Mouse (Mus musculus) liver, postnatal 0 days (tissue): ENCODE measurements around the gene Hnrnpu. TPM values are rescaled to one million over a fixed set of nuclear protein-coding genes. Genes with fewer than 3 reads are reported as not detected.
A peak's percentile ranks its signal among the peaks of the same experiment; 100 is the strongest.

ENCODE experiments used
- ATAC-seq: fragments of 200-750 bp; cut with Nextera tagmentation; 2 replicates; pipeline ENCODE4 v1.8.0; 2017; ENCODE audit warnings: mild to moderate bottlenecking, moderate library complexity
- DNase-seq: peaks from one replicate; pipeline ENCODE4 v3.0.0-alpha.2; 2016
- H3K27ac ChIP-seq: fragments of 300-500 bp; sonication (generic); 2 replicates; pipeline ENCODE4 v1.5.1; 2014; ENCODE audit warnings: antibody characterized with exemption, moderate library complexity, mild to moderate bottlenecking, low read depth
- H3K27me3 ChIP-seq: fragments of 300-500 bp; sonication (generic); 2 replicates; pipeline ENCODE4 v1.6.1; 2014; ENCODE audit warnings: low read length, control low read depth, mixed read lengths; ENCODE audit not compliant: insufficient read depth
- H3K36me3 ChIP-seq: fragments of 300-500 bp; sonication (generic); replicated peaks from 2 replicates; pipeline ENCODE4 v1.6.1; 2014; ENCODE audit warnings: mild to moderate bottlenecking, control low read depth, low read length, moderate library complexity, mixed read lengths; ENCODE audit not compliant: insufficient read depth
- H3K4me1 ChIP-seq: fragments of 300-500 bp; sonication (generic); 2 replicates; pipeline ENCODE4 v1.6.1; 2014; ENCODE audit warnings: antibody characterized with exemption, mild to moderate bottlenecking, control low read depth; ENCODE audit not compliant: insufficient read depth
- H3K4me2 ChIP-seq: fragments of 300-500 bp; sonication (generic); 2 replicates; pipeline ENCODE4 v1.6.1; 2014; ENCODE audit warnings: low read depth, mild to moderate bottlenecking, low read length, moderate library complexity, mixed read lengths
- H3K4me3 ChIP-seq: fragments of 300-500 bp; sonication (generic); 2 replicates; pipeline ENCODE4 v1.5.1; 2014; ENCODE audit warnings: low read depth, low read length
- H3K9ac ChIP-seq: fragments of 300-500 bp; sonication (generic); replicated peaks from 2 replicates; pipeline ENCODE4 v1.6.1; 2014; ENCODE audit warnings: mild to moderate bottlenecking, moderate library complexity
- H3K9me3 ChIP-seq: fragments of 300-500 bp; sonication (generic); 2 replicates; pipeline ENCODE4 v1.6.1; 2016; ENCODE audit warnings: mild to moderate bottlenecking, control low read depth, low read length, mixed read lengths
- CTCF ChIP-seq: sonication (generic); IDR thresholded peaks from 2 replicates; pipeline ENCODE4 v1.5.1; 2016; ENCODE audit warnings: antibody characterized with exemption, low read depth
- EP300 ChIP-seq: IDR thresholded peaks from 2 replicates; pipeline ENCODE4 v1.6.1; 2016; ENCODE audit warnings: antibody characterized with exemption, low read depth, mild to moderate bottlenecking
- WGBS: fragments of 180-500 bp; shearing (Covaris S2); extraction: QIAGEN DNeasy Blood & Tissue Kit; methylation state at CpG from one replicate; pipeline ENCODE4 v1.1.7; 2014; ENCODE audit not compliant: insufficient replicate concordance; 5-methylcytosine and 5-hydroxymethylcytosine counted together
- polyA plus RNA-seq: library from polyadenylated mRNA; unstranded; fragments of >200 nt; fragmentation: Nextera tagmentation; extraction: Ambion mirVana; gene quantifications from 2 replicates; pipeline ENCODE4 v1.2.1, GENCODE M21; 2015

The Hnrnpu gene
- polyA plus RNA-seq, 1 experiment from 2014 or later: 106 TPM

- peaks cover 29% of the 10 kb centered on the region for H3K36me3 ChIP-seq
- no peaks in the 10 kb centered on the region for H3K27me3 ChIP-seq
- TF ChIP-seq EP300: peak; percentile 81; the same call in 1 of the 2 replicates
- peak; percentile 36; the same call in 1 of the 2 replicates for TF ChIP-seq CTCF
- peak within 1 kb of the TSS; percentile 78 for H3K4me3 ChIP-seq
- peak; percentile 98 for DNase-seq
- peak within 1 kb of the TSS; percentile 98 for H3K27ac ChIP-seq
- under 1% methylated on average over 78 of the region's 83 CpGs for WGBS
- ATAC-seq: peak; percentile 91
- H3K9me3 ChIP-seq: no peaks in the 10 kb centered on the region
- H3K9ac ChIP-seq: peak within 1 kb of the TSS; percentile 85
- peak within 1 kb of the TSS; percentile 70 for H3K4me2 ChIP-seq
- peaks cover 34% of the 10 kb centered on the region for H3K4me1 ChIP-seq
These were observed 19.0 kb downstream of the Hnrnpu start, which contains the start of gene Cox20 for GRCm38 (mm10) chr1:178318389-178319184. TSS of gene Cox20 (plus strand) at chr1:178319130.

- H3K4me1 ChIP-seq: peaks cover 40% of the 10 kb centered on the region
- peaks cover 23% of the 10 kb centered on the region for H3K36me3 ChIP-seq
- no peaks in the 10 kb centered on the region for H3K9me3 ChIP-seq
- WGBS: 0% methylated on average over 17 of the region's 17 CpGs
- ATAC-seq: peak; percentile 66
- peak overlapping the region; percentile 78 for H3K4me3 ChIP-seq
- TF ChIP-seq CTCF (no peak), EP300 (peak; percentile 86)
- no peaks in the 10 kb centered on the region for H3K27me3 ChIP-seq
- DNase-seq: no peak
- peak overlapping the region; percentile 70 for H3K4me2 ChIP-seq
- peak overlapping the region; percentile 98 for H3K27ac ChIP-seq
- H3K9ac ChIP-seq: peak overlapping the region; percentile 85
These were observed 19.6 kb downstream of the Hnrnpu start for GRCm38 (mm10) chr1:178318002-178318388.

GRCm38 (mm10) chr1:178317275-178318001 is 20.2 kb downstream of the Hnrnpu start:
- H3K4me2 ChIP-seq: peak overlapping the region; percentile 70
- H3K9ac ChIP-seq: peak overlapping the region; percentile 85
- ATAC-seq: no peak
- peak overlapping the region; percentile 98 for H3K27ac ChIP-seq
- no peaks in the 10 kb centered on the region for H3K9me3 ChIP-seq
- TF ChIP-seq EP300 (no peak), CTCF (no peak)
- H3K4me1 ChIP-seq: peaks cover 36% of the 10 kb centered on the region
- no peaks in the 10 kb centered on the region for H3K27me3 ChIP-seq
- no peak for DNase-seq
- peaks cover 17% of the 10 kb centered on the region for H3K36me3 ChIP-seq
- WGBS: 26% methylated on average over 10 of the region's 10 CpGs
- peak overlapping the region; percentile 78 for H3K4me3 ChIP-seq

- TF ChIP-seq EP300 (no peak), CTCF (no peak)
- ATAC-seq: no peak
- no peak overlapping the region for H3K27ac ChIP-seq
These were observed 23.4 kb downstream of the Hnrnpu start for GRCm38 (mm10) chr1:178314236-178314635.

GRCm38 (mm10) chr1:178313039-178313597 is 24.5 kb downstream of the Hnrnpu start:
- Histone ChIP-seq H3K4me3 (no peak overlapping the region), H3K27ac (0 out of 2 replicates have a peak overlapping the region, but pooled peaks have one; percentile 12), H3K4me2 (peak overlapping the region; percentile 2; the same call in 1 of the 2 replicates), H3K9me3 (no peaks in the 10 kb centered on the region), H3K36me3 (no peaks in the 10 kb centered on the region), H3K27me3 (no peaks in the 10 kb centered on the region), H3K9ac (0 out of 2 replicates have a peak overlapping the region, but pooled peaks have one; percentile 13), H3K4me1 (peaks cover 14% of the 10 kb centered on the region)
- WGBS: 53% methylated on average over 1 of the region's 1 CpGs
- ATAC-seq: no peak
- DNase-seq: no peak
- TF ChIP-seq EP300 (0 out of 2 replicates have a peak, but pooled peaks have one; percentile 29), CTCF (no peak)

More at GRCm38 (mm10) chr1:178314236-178314635, 23.4 kb downstream of the Hnrnpu start:
- no peak for DNase-seq
- Histone ChIP-seq H3K9me3 (no peaks in the 10 kb centered on the region), H3K4me1 (peaks cover 14% of the 10 kb centered on the region), H3K27me3 (no peaks in the 10 kb centered on the region), H3K4me2 (no peak overlapping the region), H3K36me3 (no peaks in the 10 kb centered on the region), H3K9ac (no peak overlapping the region), H3K4me3 (no peak overlapping the region)
- WGBS: 89% methylated on average over 2 of the region's 2 CpGs
